13 mouse cellular contexts compared by ENCODE assay signal in genomic region chr15:102623121-102623520, GRCm38 (mm10). TPM values are rescaled to one million over a fixed set of nuclear protein-coding genes. Genes with fewer than 3 reads are reported as not detected.
DNase-seq lines count a peak whose midpoint lies in the region; ATAC-seq and TF ChIP-seq lines count a peak whose summit lies in the region.
"Had no signal": no experiment of that assay in that cellular context is flagged by ENCODE, and none has a peak within 500 bp of the region (broad histone marks: within the 10 kb centered on the region; RNA-seq: fewer than 3 reads in every experiment).

No protein-coding gene starts in this region.

- no peaks in the 10 kb centered on the region for H3K27me3 ChIP-seq in heart, postnatal 0 days (ENCODE audit: control insufficient read depth, insufficient read depth, low read length)
- H3K27me3 ChIP-seq in midbrain, embryonic 14.5 days (ENCODE audit: control insufficient read depth, insufficient read depth, low read length) = no peaks in the 10 kb centered on the region
- no peaks in the 10 kb centered on the region for H3K27me3 ChIP-seq in midbrain, embryonic 16.5 days (ENCODE audit: control insufficient read depth, insufficient read depth, low read depth, low read length)
- no peaks in the 10 kb centered on the region for H3K27me3 ChIP-seq in intestine, embryonic 16.5 days (replicated peaks; ENCODE audit: control insufficient read depth, insufficient read depth, low read length)
- no peaks in the 10 kb centered on the region for H3K27me3 ChIP-seq in stomach, postnatal 0 days (ENCODE audit: control insufficient read depth, insufficient read depth, low read length)

- H3K9ac ChIP-seq in heart, postnatal 0 days (replicated peaks; ENCODE audit: low read depth, low read length) = no peak overlapping the region
- H3K9ac ChIP-seq in midbrain, embryonic 14.5 days (replicated peaks; ENCODE audit: low read length) = no peak overlapping the region
- H3K9ac ChIP-seq in midbrain, embryonic 16.5 days (ENCODE audit: low read depth, low read length) = no peak overlapping the region
- no peak overlapping the region for H3K9ac ChIP-seq in intestine, embryonic 16.5 days (ENCODE audit: low read depth, low read length)
- no peak overlapping the region for H3K9ac ChIP-seq in stomach, postnatal 0 days (ENCODE audit: low read length)

- H3K4me2 ChIP-seq in heart, postnatal 0 days (ENCODE audit: low read depth, low read length) = 0 out of 2 replicates have a peak overlapping the region, but pooled peaks have one; percentile 94
- H3K4me2 ChIP-seq in midbrain, embryonic 14.5 days (ENCODE audit: low read length) = peak overlapping the region; percentile 19; the same call in 1 of the 2 replicates
- H3K4me2 ChIP-seq in midbrain, embryonic 16.5 days (ENCODE audit: low read length) = no peak overlapping the region
- H3K4me2 ChIP-seq in intestine, embryonic 16.5 days (ENCODE audit: low read depth, low read length) = peak overlapping the region; percentile 30
- peak overlapping the region; percentile 38 for H3K4me2 ChIP-seq in stomach, postnatal 0 days (replicated peaks; ENCODE audit: low read depth)

- WGBS in heart, postnatal 0 days = 81% methylated on average over 3 of the region's 3 CpGs
- 95% methylated on average over 3 of the region's 3 CpGs for WGBS in midbrain, embryonic 14.5 days
- WGBS in midbrain, embryonic 16.5 days = 92% methylated on average over 3 of the region's 3 CpGs
- WGBS in intestine, embryonic 16.5 days = 87% methylated on average over 3 of the region's 3 CpGs
- WGBS in stomach, postnatal 0 days = 47% methylated on average over 3 of the region's 3 CpGs

- peaks cover 6% of the 10 kb centered on the region for H3K36me3 ChIP-seq in heart, postnatal 0 days (replicated peaks; ENCODE audit: control insufficient read depth, insufficient read depth, low read length)
- H3K36me3 ChIP-seq in midbrain, embryonic 14.5 days (ENCODE audit: control insufficient read depth, insufficient read depth, low read length) = no peaks in the 10 kb centered on the region
- H3K36me3 ChIP-seq in midbrain, embryonic 16.5 days (ENCODE audit: control insufficient read depth, insufficient read depth, low read length) = no peaks in the 10 kb centered on the region
- no peaks in the 10 kb centered on the region for H3K36me3 ChIP-seq in intestine, embryonic 16.5 days (ENCODE audit: control insufficient read depth, insufficient read depth, low read length)
- H3K36me3 ChIP-seq in stomach, postnatal 0 days (ENCODE audit: control insufficient read depth, insufficient read depth, low read length) = no peaks in the 10 kb centered on the region

- TF ChIP-seq EP300 in heart, postnatal 0 days (IDR thresholded peaks at IDR 0.05; ENCODE audit: low read depth) = no peak
- TF ChIP-seq EP300 in stomach, postnatal 0 days (optimal IDR thresholded peaks at IDR 0.05) = no peak

- no peak for DNase-seq in heart, postnatal 0 days (ENCODE audit: low spot score)
- DNase-seq in heart, postnatal 4 days = no peak
- DNase-seq in midbrain, embryonic 14.5 days = no peak
- no peak for DNase-seq in stomach, postnatal 0 days (ENCODE audit: low spot score)
- DNase-seq in thymus, postnatal 14 days = no peak
- DNase-seq in right cerebral cortex, postnatal 14 days = no peak
- DNase-seq: adrenal gland, postnatal 10 days; cerebellum, postnatal 14 days; kidney, adult 11 months; thymus, postnatal 25 days had no signal

- H3K4me3 ChIP-seq in heart, postnatal 0 days (ENCODE audit: low read depth, low read length) = no peak overlapping the region
- no peak overlapping the region for H3K4me3 ChIP-seq in midbrain, embryonic 14.5 days (replicated peaks; ENCODE audit: low read depth, low read length)
- no peak overlapping the region for H3K4me3 ChIP-seq in midbrain, embryonic 16.5 days (ENCODE audit: low read depth, low read length)
- H3K4me3 ChIP-seq in intestine, embryonic 16.5 days (ENCODE audit: low read length) = no peak overlapping the region; the same call in 1 of the 2 replicates
- H3K4me3 ChIP-seq in stomach, postnatal 0 days (ENCODE audit: low read depth, low read length) = no peak overlapping the region

- H3K27ac ChIP-seq in heart, postnatal 0 days (ENCODE audit: low read depth) = no peak overlapping the region
- no peak overlapping the region for H3K27ac ChIP-seq in midbrain, embryonic 14.5 days (replicated peaks; ENCODE audit: low read depth, low read length)
- H3K27ac ChIP-seq in midbrain, embryonic 16.5 days (ENCODE audit: low read length) = no peak overlapping the region
- no peak overlapping the region for H3K27ac ChIP-seq in intestine, embryonic 16.5 days (ENCODE audit: low read length)
- no peak overlapping the region for H3K27ac ChIP-seq in stomach, postnatal 0 days (replicated peaks)

- peaks cover 13% of the 10 kb centered on the region for H3K4me1 ChIP-seq in heart, postnatal 0 days (ENCODE audit: control insufficient read depth, insufficient read depth)
- peaks cover 15% of the 10 kb centered on the region for H3K4me1 ChIP-seq in midbrain, embryonic 14.5 days (ENCODE audit: control insufficient read depth, insufficient read depth, low read length)
- peaks cover 23% of the 10 kb centered on the region for H3K4me1 ChIP-seq in midbrain, embryonic 16.5 days (ENCODE audit: control insufficient read depth, insufficient read depth, low read length)
- H3K4me1 ChIP-seq in intestine, embryonic 16.5 days (ENCODE audit: control insufficient read depth, insufficient read depth, low read length) = peaks cover 26% of the 10 kb centered on the region
- no peaks in the 10 kb centered on the region for H3K4me1 ChIP-seq in stomach, postnatal 0 days (replicated peaks; ENCODE audit: control insufficient read depth, insufficient read depth)

- ATAC-seq in heart, postnatal 0 days (ENCODE audit: insufficient read depth, low read depth) = no peak
- no peak for ATAC-seq in midbrain, embryonic 14.5 days (ENCODE audit: low FRiP score, low TSS enrichment)
- ATAC-seq in midbrain, embryonic 16.5 days = no peak
- no peak for ATAC-seq in intestine, embryonic 16.5 days
- ATAC-seq in stomach, postnatal 0 days (ENCODE audit: low FRiP score, low TSS enrichment) = no peak

- no peaks in the 10 kb centered on the region for H3K9me3 ChIP-seq in heart, postnatal 0 days (replicated peaks; ENCODE audit: control insufficient read depth, low read length)
- no peaks in the 10 kb centered on the region for H3K9me3 ChIP-seq in midbrain, embryonic 14.5 days (ENCODE audit: control insufficient read depth, low read length)
- no peaks in the 10 kb centered on the region for H3K9me3 ChIP-seq in midbrain, embryonic 16.5 days (replicated peaks; ENCODE audit: control insufficient read depth, low read length, poor library complexity, severe bottlenecking)
- no peaks in the 10 kb centered on the region for H3K9me3 ChIP-seq in intestine, embryonic 16.5 days (ENCODE audit: control insufficient read depth, low read length)
- H3K9me3 ChIP-seq in stomach, postnatal 0 days (ENCODE audit: control insufficient read depth, low read length) = no peaks in the 10 kb centered on the region

- no peak for TF ChIP-seq CTCF in heart, postnatal 0 days (IDR thresholded peaks at IDR 0.05; ENCODE audit: low read depth)
- TF ChIP-seq CTCF in stomach, postnatal 0 days (IDR thresholded peaks at IDR 0.05; ENCODE audit: low read depth) = no peak

RNA-seq across cellular contexts. Expression of gene Gm28047, which starts 1.7 kb away (rescaled TPM):
- not detected in 2 replicates for total RNA-seq in heart, postnatal 0 days (2014; rRNA removed; ENCODE audit: low replicate concordance)
- polyA plus RNA-seq in heart, postnatal 0 days (2015; fragmentation: Nextera tagmentation; extraction: Ambion mirVana) = not detected in 2 replicates
- total RNA-seq in heart, postnatal 4 days (2021) = 1 to 10 TPM in 1 of 2 experiments, not detected in 1; 1.9 TPM
- polyA plus RNA-seq in midbrain, embryonic 14.5 days (2014; fragmentation: Nextera tagmentation; extraction: Ambion mirVana) = not detected in 2 replicates
- polyA plus RNA-seq in midbrain, embryonic 16.5 days (2015; fragmentation: Nextera tagmentation; extraction: Ambion mirVana) = not detected in 2 replicates
- not detected in 2 replicates for polyA plus RNA-seq in intestine, embryonic 16.5 days (2015; fragmentation: Nextera tagmentation; extraction: Ambion mirVana)
- polyA plus RNA-seq in stomach, postnatal 0 days (2015; fragmentation: Nextera tagmentation; extraction: Ambion mirVana) = not detected in 2 replicates
- total RNA-seq: monocyte, adult 5-6 weeks had no signal

RNA-seq across cellular contexts. Expression of gene Atf7, which starts 2.1 kb away (rescaled TPM):
- 12.4 and 16.2 TPM in 2 replicates for total RNA-seq in heart, postnatal 0 days (2014; rRNA removed; ENCODE audit: low replicate concordance)
- polyA plus RNA-seq in heart, postnatal 0 days (2015; fragmentation: Nextera tagmentation; extraction: Ambion mirVana) = 18.7 and 20.6 TPM in 2 replicates
- total RNA-seq in heart, postnatal 4 days (2021) = 10 to 100 TPM; 68.7 to 69.2 TPM
- polyA plus RNA-seq in midbrain, embryonic 14.5 days (2014; fragmentation: Nextera tagmentation; extraction: Ambion mirVana) = 13.0 and 13.2 TPM in 2 replicates
- 16.0 TPM in 2 replicates for polyA plus RNA-seq in midbrain, embryonic 16.5 days (2015; fragmentation: Nextera tagmentation; extraction: Ambion mirVana)
- polyA plus RNA-seq in intestine, embryonic 16.5 days (2015; fragmentation: Nextera tagmentation; extraction: Ambion mirVana) = 21.9 and 22.5 TPM in 2 replicates
- polyA plus RNA-seq in stomach, postnatal 0 days (2015; fragmentation: Nextera tagmentation; extraction: Ambion mirVana) = 17.0 and 17.3 TPM in 2 replicates

RNA-seq across cellular contexts. Expression of gene Atp5g2, which starts 49.0 kb away (rescaled TPM):
- 377 and 462 TPM in 2 replicates for total RNA-seq in heart, postnatal 0 days (2014; rRNA removed; ENCODE audit: low replicate concordance)
- polyA plus RNA-seq in heart, postnatal 0 days (2015; fragmentation: Nextera tagmentation; extraction: Ambion mirVana) = 108 and 125 TPM in 2 replicates
- 10 to 100 TPM; 34.9 to 35.2 TPM for total RNA-seq in heart, postnatal 4 days (2021)
- polyA plus RNA-seq in midbrain, embryonic 14.5 days (2014; fragmentation: Nextera tagmentation; extraction: Ambion mirVana) = 69.8 and 72.3 TPM in 2 replicates
- polyA plus RNA-seq in midbrain, embryonic 16.5 days (2015; fragmentation: Nextera tagmentation; extraction: Ambion mirVana) = 46.9 and 49.8 TPM in 2 replicates
- polyA plus RNA-seq in intestine, embryonic 16.5 days (2015; fragmentation: Nextera tagmentation; extraction: Ambion mirVana) = 55.5 and 77.3 TPM in 2 replicates
- polyA plus RNA-seq in stomach, postnatal 0 days (2015; fragmentation: Nextera tagmentation; extraction: Ambion mirVana) = 66.6 and 71.4 TPM in 2 replicates
